Mouse (Mus musculus): ENCODE results near the gene Prss12.

GRCm38 (mm10) chr3:123493163-123493562, 46.5 kb downstream of the Prss12 start:
- no peak for TF ChIP-seq CTCF (IDR thresholded peaks at IDR 0.05; ENCODE audit: low read depth)
- no peak for TF ChIP-seq EP300 (IDR thresholded peaks at IDR 0.05; ENCODE audit: low read depth)

All from heart, postnatal 0 days (tissue).